Mouse (Mus musculus) ES-Bruce4 (cell line): Measurements from ENCODE around the gene Pik3r1. TPM values are rescaled to one million over a fixed set of nuclear protein-coding genes. Genes with fewer than 3 reads are reported as not detected.

ENCODE experiments used
- H3K27ac ChIP-seq: 2 replicates; pipeline ENCODE4 v1.5.1; 2012; ENCODE audit warnings: low read length, inconsistent platforms; ENCODE audit not compliant: insufficient read depth
- H3K27me3 ChIP-seq: 2 replicates; pipeline ENCODE4 v1.6.1; 2012; ENCODE audit warnings: mild to moderate bottlenecking, low read length, inconsistent platforms; ENCODE audit not compliant: control insufficient read depth, poor library complexity, insufficient read depth, severe bottlenecking
- H3K36me3 ChIP-seq: 2 replicates; pipeline ENCODE4 v1.6.1; 2012; ENCODE audit warnings: inconsistent platforms, mild to moderate bottlenecking, low read length, moderate library complexity; ENCODE audit not compliant: control insufficient read depth, poor library complexity, insufficient read depth, severe bottlenecking
- H3K4me1 ChIP-seq: one replicate; pipeline ENCODE4 v1.8.1; 2011; ENCODE audit warnings: low read length; ENCODE audit not compliant: control insufficient read depth, insufficient read depth
- H3K4me3 ChIP-seq: 2 replicates; pipeline ENCODE4 v1.5.1; 2011; ENCODE audit warnings: low read depth, mild to moderate bottlenecking, low read length
- H3K9ac ChIP-seq: 2 replicates; pipeline ENCODE4 v1.6.1; 2012; ENCODE audit warnings: low read depth, mild to moderate bottlenecking, inconsistent platforms; ENCODE audit not compliant: poor library complexity, severe bottlenecking
- H3K9me3 ChIP-seq: replicated peaks from 2 replicates; pipeline ENCODE4 v1.6.1; 2012; ENCODE audit warnings: mild to moderate bottlenecking, low read length, inconsistent platforms; ENCODE audit not compliant: control insufficient read depth, poor library complexity, insufficient read depth, severe bottlenecking
- CTCF ChIP-seq: IDR thresholded peaks from one replicate; pipeline ENCODE4 v1.8.1; 2011; ENCODE audit warnings: low read depth, low read length
- EP300 ChIP-seq: IDR thresholded peaks from 2 replicates; pipeline ENCODE4 v1.6.1; 2011; ENCODE audit warnings: low read depth, low read length; ENCODE audit not compliant: insufficient read depth
- POLR2A ChIP-seq: IDR thresholded peaks from one replicate; pipeline ENCODE4 v1.8.1; 2011; ENCODE audit warnings: low read length; ENCODE audit not compliant: insufficient read depth
- polyA plus RNA-seq: library from polyadenylated mRNA; stranded (reverse); fragments of >200 nt; gene quantifications from 2 replicates; pipeline ENCODE4 v1.2.4, GENCODE M21; 2011; ENCODE audit warnings: low read depth; ENCODE audit not compliant: missing spikeins, insufficient read depth, insufficient read length

The Pik3r1 gene
- polyA plus RNA-seq, 1 experiment: 7.5 TPM

GRCm38 (mm10) chr13:101796983-101797382, 29.0 kb upstream of the Pik3r1 start:
- Histone ChIP-seq H3K4me1 (peaks cover 1% of the 10 kb centered on the region), H3K27ac (no peak overlapping the region), H3K36me3 (no peaks in the 10 kb centered on the region), H3K9ac (no peak overlapping the region), H3K27me3 (no peaks in the 10 kb centered on the region), H3K9me3 (no peaks in the 10 kb centered on the region), H3K4me3 (no peak overlapping the region)
- TF ChIP-seq EP300 (no peak), CTCF (no peak), POLR2A (no peak)

- Histone ChIP-seq H3K36me3 (no peaks in the 10 kb centered on the region), H3K4me1 (peaks cover 2% of the 10 kb centered on the region), H3K4me3 (no peak overlapping the region), H3K9ac (no peak overlapping the region), H3K27me3 (no peaks in the 10 kb centered on the region), H3K27ac (no peak overlapping the region), H3K9me3 (no peaks in the 10 kb centered on the region)
- TF ChIP-seq POLR2A: no peak
- TF ChIP-seq CTCF: no peak
Measured at GRCm38 (mm10) chr13:101785705-101786104, 17.7 kb upstream of the Pik3r1 start.

GRCm38 (mm10) chr13:101784651-101785289, 16.8 kb upstream of the Pik3r1 start:
- Histone ChIP-seq H3K4me1 (peaks cover 2% of the 10 kb centered on the region), H3K9ac (no peak overlapping the region), H3K4me3 (no peak overlapping the region), H3K36me3 (no peaks in the 10 kb centered on the region), H3K27ac (no peak overlapping the region), H3K27me3 (no peaks in the 10 kb centered on the region), H3K9me3 (no peaks in the 10 kb centered on the region)
- TF ChIP-seq CTCF (no peak), EP300 (no peak), POLR2A (no peak)

- TF ChIP-seq EP300 (no peak), POLR2A (no peak), CTCF (no peak)
- Histone ChIP-seq H3K9ac (no peak overlapping the region), H3K27ac (no peak overlapping the region), H3K27me3 (no peaks in the 10 kb centered on the region), H3K36me3 (no peaks in the 10 kb centered on the region), H3K4me3 (no peak overlapping the region), H3K9me3 (no peaks in the 10 kb centered on the region), H3K4me1 (no peaks in the 10 kb centered on the region)
Measured at GRCm38 (mm10) chr13:101779011-101779410, 11.0 kb upstream of the Pik3r1 start.

- TF ChIP-seq EP300 (no peak), CTCF (no peak)
Measured at GRCm38 (mm10) chr13:101777851-101778250, 9.8 kb upstream of the Pik3r1 start.

GRCm38 (mm10) chr13:101771071-101771470, 3.1 kb upstream of the Pik3r1 start:
- Histone ChIP-seq H3K9me3 (no peaks in the 10 kb centered on the region), H3K4me3 (no peak overlapping the region), H3K27me3 (no peaks in the 10 kb centered on the region; the same call in 1 of the 2 replicates), H3K27ac (no peak overlapping the region), H3K9ac (no peak overlapping the region), H3K36me3 (no peaks in the 10 kb centered on the region), H3K4me1 (no peaks in the 10 kb centered on the region)
- no peak for TF ChIP-seq EP300
- no peak for TF ChIP-seq CTCF
- TF ChIP-seq POLR2A: no peak

More at GRCm38 (mm10) chr13:101777851-101778250, 9.8 kb upstream of the Pik3r1 start:
- Histone ChIP-seq H3K9me3 (no peaks in the 10 kb centered on the region), H3K27ac (no peak overlapping the region), H3K36me3 (no peaks in the 10 kb centered on the region), H3K9ac (no peak overlapping the region), H3K4me3 (no peak overlapping the region), H3K27me3 (no peaks in the 10 kb centered on the region), H3K4me1 (no peaks in the 10 kb centered on the region)
